Mouse (Mus musculus): ENCODE measurements around the gene Radil.

GRCm38 (mm10) chr5:142512112-142512511 is 38.8 kb downstream of the Radil start:
- TF ChIP-seq EP300 (IDR thresholded peaks at IDR 0.05; ENCODE audit: low read length) (no peak), ELF1 (IDR thresholded peaks at IDR 0.05; ENCODE audit: low read depth, low read length) (no peak), ETS1 (conservative IDR thresholded peaks at IDR 0.05; ENCODE audit: low read depth, low read length) (no peak), MAX (IDR thresholded peaks at IDR 0.05; ENCODE audit: low read length) (no peak), POLR2A (IDR thresholded peaks at IDR 0.05; ENCODE audit: low read depth, low read length) (no peak), USF1 (IDR thresholded peaks at IDR 0.05; ENCODE audit: low read depth, low read length) (no peak), ZNF384 (IDR thresholded peaks at IDR 0.05; ENCODE audit: low read depth, low read length) (no peak), CTCF (conservative IDR thresholded peaks at IDR 0.05 in 1 of 2, IDR thresholded peaks at IDR 0.05 in 1 of 2; ENCODE audit: low read depth in 2 of 2, low read length in 2 of 2) (no peak), SIN3A (IDR thresholded peaks at IDR 0.05; ENCODE audit: low read length) (no peak), UBTF (IDR thresholded peaks at IDR 0.05; ENCODE audit: low read depth, low read length) (no peak), ZKSCAN1 (IDR thresholded peaks at IDR 0.05; ENCODE audit: borderline replicate concordance, low read depth, low read length) (no peak), NRF1 (IDR thresholded peaks at IDR 0.05; ENCODE audit: low read depth, low read length) (no peak), RCOR1 (conservative IDR thresholded peaks at IDR 0.05; ENCODE audit: low read depth, low read length) (no peak)
